20 mouse cellular contexts compared by ENCODE assay signal in the genomic region with DNA sequence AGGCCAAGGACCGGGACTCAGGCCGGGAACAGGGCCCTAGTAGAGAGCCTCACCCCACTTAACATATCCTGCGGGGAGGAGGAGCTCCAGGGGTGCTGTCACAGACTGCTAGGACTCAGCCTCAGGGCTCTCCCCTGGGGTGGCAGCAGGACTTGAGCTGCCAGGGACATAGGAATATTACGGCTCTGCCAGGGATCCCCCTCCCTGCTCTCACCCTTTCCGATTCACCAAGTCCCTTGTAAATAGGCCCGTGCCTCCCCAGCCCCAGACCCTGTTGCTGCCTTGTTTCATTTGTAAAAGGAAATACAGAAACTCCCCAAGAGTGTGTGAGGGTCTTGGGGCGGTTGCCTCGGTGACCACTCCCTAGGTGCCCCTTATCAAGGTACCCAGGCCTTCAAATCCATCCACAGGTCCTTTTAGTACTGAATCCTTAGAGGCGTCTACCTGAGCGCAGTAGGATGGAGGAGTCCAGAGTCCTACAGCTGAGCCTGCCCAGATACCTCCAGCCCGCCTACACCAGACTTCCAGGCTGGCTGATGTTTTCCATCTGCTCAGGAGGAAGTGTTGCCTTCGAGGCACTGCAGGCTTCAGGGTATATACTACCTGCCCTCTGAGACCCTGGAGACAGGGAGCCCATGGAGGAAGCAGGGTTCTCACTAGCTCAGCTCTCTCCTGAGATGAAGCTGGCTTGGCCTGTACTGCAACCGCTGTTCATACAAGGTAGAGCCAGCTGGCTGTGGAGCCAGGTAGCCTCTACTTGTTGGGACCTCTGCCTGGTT. TPM values are rescaled to one million over a fixed set of nuclear protein-coding genes. Genes with fewer than 3 reads are reported as not detected.
A peak's percentile ranks its signal among the peaks of the same experiment; 100 is the strongest.
DNase-seq lines count a peak whose midpoint lies in the region; ATAC-seq and TF ChIP-seq lines count a peak whose summit lies in the region.
"Had no signal": no experiment of that assay in that cellular context is flagged by ENCODE, and none has a peak within 500 bp of the region (broad histone marks: within the 10 kb centered on the region; RNA-seq: fewer than 3 reads in every experiment).

No protein-coding gene starts in this region.

- intact Hi-C loops in gastrocnemius, adult 2 months (cut with DNase I), result no loop called here
- intact Hi-C loops in gastrocnemius, postnatal 14 days (cut with DNase I; ENCODE audit: low total_unique reads), result loop anchor here (10.0 kb wide), 1 partner anchor 56 kb away; a partner anchor contains a TSS

- H3K4me2 ChIP-seq in liver, embryonic 11.5 days, result no peak overlapping the region
- H3K4me2 ChIP-seq in stomach, embryonic 14.5 days (replicated peaks; ENCODE audit: low read depth, low read length), result no peak overlapping the region
- no peak overlapping the region for H3K4me2 ChIP-seq in stomach, postnatal 0 days (replicated peaks; ENCODE audit: low read depth)
- H3K4me2 ChIP-seq: embryonic facial prominence, embryonic 13.5 days; forebrain, embryonic 15.5 days; hindbrain, embryonic 15.5 days; kidney, embryonic 15.5 days; lung, embryonic 15.5 days; neural tube, embryonic 13.5 days had no signal

- H3K79me2 ChIP-seq in liver, adult 2 months (ENCODE audit: control insufficient read depth, insufficient read depth, low read length), result no peaks in the 10 kb centered on the region

- H3K9ac ChIP-seq in liver, adult 2 months (ENCODE audit: low read depth, low read length), result no peak overlapping the region
- H3K9ac ChIP-seq in liver, embryonic 11.5 days (ENCODE audit: low read depth, low read length), result no peak overlapping the region
- H3K9ac ChIP-seq in stomach, embryonic 14.5 days (replicated peaks; ENCODE audit: low read depth, low read length), result 0 out of 2 replicates have a peak overlapping the region, but pooled peaks have one; percentile 14
- no peak overlapping the region for H3K9ac ChIP-seq in stomach, postnatal 0 days (ENCODE audit: low read length)
- H3K9ac ChIP-seq: embryonic facial prominence, embryonic 13.5 days; forebrain, embryonic 15.5 days; hindbrain, embryonic 15.5 days; kidney, embryonic 15.5 days; lung, embryonic 15.5 days; neural tube, embryonic 13.5 days had no signal

- TF ChIP-seq POLR2A in liver, adult 2 months (IDR thresholded peaks at IDR 0.05; ENCODE audit: extremely low read depth, insufficient read depth, low read length), result no peak

- peak overlapping the region; percentile 85 for H3K27ac ChIP-seq in gastrocnemius, adult 2 months
- 0 out of 2 replicates have a peak overlapping the region, but pooled peaks have one; percentile 21 for H3K27ac ChIP-seq in liver, adult 2 months (replicated peaks; ENCODE audit: insufficient read depth, low read depth, low read length)
- no peak overlapping the region for H3K27ac ChIP-seq in liver, embryonic 11.5 days (ENCODE audit: low read depth, low read length)
- H3K27ac ChIP-seq in stomach, embryonic 14.5 days (ENCODE audit: low read length), result no peak overlapping the region; the same call in 1 of the 2 replicates
- no peak overlapping the region for H3K27ac ChIP-seq in stomach, postnatal 0 days (replicated peaks)
- no peak overlapping the region for H3K27ac ChIP-seq in limb, embryonic 10.5 days
- H3K27ac ChIP-seq: embryonic facial prominence, embryonic 13.5 days; forebrain, embryonic 10.5 days; forebrain, embryonic 15.5 days; hindbrain, embryonic 10.5 days; hindbrain, embryonic 15.5 days; kidney, embryonic 15.5 days; lung, embryonic 15.5 days; neural tube, embryonic 13.5 days had no signal

- peaks cover 2% of the 10 kb centered on the region; the same call in 1 of the 2 replicates for H3K4me1 ChIP-seq in liver, adult 2 months (ENCODE audit: control insufficient read depth, insufficient read depth, low read length)
- H3K4me1 ChIP-seq in liver, embryonic 11.5 days (replicated peaks; ENCODE audit: control insufficient read depth, insufficient read depth, low read length), result no peaks in the 10 kb centered on the region; the same call in 1 of the 2 replicates
- no peaks in the 10 kb centered on the region for H3K4me1 ChIP-seq in stomach, embryonic 14.5 days (ENCODE audit: control insufficient read depth, insufficient read depth, low read length)
- H3K4me1 ChIP-seq in stomach, postnatal 0 days (replicated peaks; ENCODE audit: control insufficient read depth, insufficient read depth), result no peaks in the 10 kb centered on the region
- H3K4me1 ChIP-seq in limb, embryonic 10.5 days, result no peaks in the 10 kb centered on the region
- H3K4me1 ChIP-seq: embryonic facial prominence, embryonic 13.5 days; forebrain, embryonic 10.5 days; forebrain, embryonic 15.5 days; hindbrain, embryonic 10.5 days; hindbrain, embryonic 15.5 days; neural tube, embryonic 13.5 days had no signal

- no peak for ATAC-seq in liver, embryonic 11.5 days (replicated peaks; ENCODE audit: low FRiP score)
- no peak for ATAC-seq in stomach, embryonic 14.5 days (ENCODE audit: insufficient number of reproducible peaks, insufficient read depth, low FRiP score, low read depth)
- no peak for ATAC-seq in stomach, postnatal 0 days (ENCODE audit: low FRiP score, low TSS enrichment)
- ATAC-seq: forebrain, embryonic 15.5 days; inflammation-experienced regulatory T-cells, adult 6 months; midbrain, embryonic 16.5 days had no signal

- peak; percentile 21 for DNase-seq in gastrocnemius, adult 2 months
- DNase-seq in gastrocnemius, postnatal 14 days, result no peak
- no peak for DNase-seq in liver, adult 2 months (ENCODE audit: extremely low read depth, low read depth, low spot score)
- no peak for DNase-seq in liver, embryonic 11.5 days (ENCODE audit: low spot score)
- no peak for DNase-seq in stomach, postnatal 0 days (ENCODE audit: low spot score)
- no peak for DNase-seq in limb, embryonic 10.5 days (ENCODE audit: low spot score)
- DNase-seq: adrenal gland, postnatal 25 days; liver had no signal

- peak overlapping the region; percentile 15 for H3K4me3 ChIP-seq in gastrocnemius, adult 2 months
- no peak overlapping the region for H3K4me3 ChIP-seq in liver, adult 2 months (ENCODE audit: insufficient read depth, low read depth, low read length)
- no peak overlapping the region for H3K4me3 ChIP-seq in liver, embryonic 11.5 days (ENCODE audit: low read depth, low read length)
- no peak overlapping the region for H3K4me3 ChIP-seq in stomach, embryonic 14.5 days (ENCODE audit: low read depth, low read length)
- H3K4me3 ChIP-seq in stomach, postnatal 0 days (ENCODE audit: low read depth, low read length), result no peak overlapping the region
- no peak overlapping the region for H3K4me3 ChIP-seq in limb, embryonic 10.5 days
- H3K4me3 ChIP-seq: embryonic facial prominence, embryonic 13.5 days; forebrain, embryonic 10.5 days; forebrain, embryonic 15.5 days; hindbrain, embryonic 10.5 days; hindbrain, embryonic 15.5 days; kidney, embryonic 15.5 days; lung, embryonic 15.5 days; myocyte; neural tube, embryonic 13.5 days had no signal

- H3K27me3 ChIP-seq in liver, adult 2 months (ENCODE audit: control insufficient read depth, insufficient read depth, low read length), result no peaks in the 10 kb centered on the region
- H3K27me3 ChIP-seq in liver, embryonic 11.5 days (replicated peaks; ENCODE audit: control insufficient read depth, insufficient read depth, low read length), result no peaks in the 10 kb centered on the region
- no peaks in the 10 kb centered on the region for H3K27me3 ChIP-seq in stomach, embryonic 14.5 days (ENCODE audit: control insufficient read depth, insufficient read depth, low read length)
- no peaks in the 10 kb centered on the region for H3K27me3 ChIP-seq in stomach, postnatal 0 days (ENCODE audit: control insufficient read depth, insufficient read depth, low read length)
- no peaks in the 10 kb centered on the region for H3K27me3 ChIP-seq in limb, embryonic 10.5 days (ENCODE audit: low read depth, poor library complexity, severe bottlenecking)
- H3K27me3 ChIP-seq: embryonic facial prominence, embryonic 13.5 days; forebrain, embryonic 15.5 days; hindbrain, embryonic 15.5 days; kidney, embryonic 15.5 days; lung, embryonic 15.5 days; neural tube, embryonic 13.5 days had no signal

- no peak for TF ChIP-seq EP300 in stomach, postnatal 0 days (optimal IDR thresholded peaks at IDR 0.05)

- no peak for TF ChIP-seq CTCF in gastrocnemius, adult 2 months (IDR thresholded peaks at IDR 0.05)
- TF ChIP-seq CTCF in liver, adult 2 months (IDR thresholded peaks at IDR 0.05; ENCODE audit: low read depth, low read length), result no peak
- no peak for TF ChIP-seq CTCF in stomach, postnatal 0 days (IDR thresholded peaks at IDR 0.05; ENCODE audit: low read depth)

- WGBS in liver, adult 2 months, result 77% methylated on average over 13 of the region's 13 CpGs
- 85% methylated on average over 13 of the region's 13 CpGs for WGBS in liver, embryonic 11.5 days
- 81% methylated on average over 13 of the region's 13 CpGs for WGBS in stomach, embryonic 14.5 days
- WGBS in stomach, postnatal 0 days, result 79% methylated on average over 13 of the region's 13 CpGs
- WGBS in limb, embryonic 10.5 days, result 90% methylated on average over 13 of the region's 13 CpGs

- H3K9me3 ChIP-seq in liver, embryonic 11.5 days (ENCODE audit: control insufficient read depth, low read length), result no peaks in the 10 kb centered on the region
- no peaks in the 10 kb centered on the region for H3K9me3 ChIP-seq in stomach, embryonic 14.5 days (ENCODE audit: control insufficient read depth, low read depth, low read length)
- H3K9me3 ChIP-seq in stomach, postnatal 0 days (ENCODE audit: control insufficient read depth, low read length), result no peaks in the 10 kb centered on the region
- H3K9me3 ChIP-seq in limb, embryonic 10.5 days (replicated peaks), result no peaks in the 10 kb centered on the region
- H3K9me3 ChIP-seq: embryonic facial prominence, embryonic 13.5 days; forebrain, embryonic 10.5 days; forebrain, embryonic 15.5 days; hindbrain, embryonic 10.5 days; hindbrain, embryonic 15.5 days; kidney, embryonic 15.5 days; lung, embryonic 15.5 days; neural tube, embryonic 13.5 days had no signal

- peaks cover 22% of the 10 kb centered on the region for H3K36me3 ChIP-seq in liver, adult 2 months (ENCODE audit: control insufficient read depth, insufficient read depth, low read length)
- H3K36me3 ChIP-seq in liver, embryonic 11.5 days (ENCODE audit: control insufficient read depth, insufficient read depth, low read length), result peaks cover 80% of the 10 kb centered on the region
- peaks cover 99% of the 10 kb centered on the region for H3K36me3 ChIP-seq in stomach, embryonic 14.5 days (ENCODE audit: control insufficient read depth, insufficient read depth, low read length)
- H3K36me3 ChIP-seq in stomach, postnatal 0 days (ENCODE audit: control insufficient read depth, insufficient read depth, low read length), result peaks cover 80% of the 10 kb centered on the region
- H3K36me3 ChIP-seq in limb, embryonic 10.5 days, result peaks cover 100% of the 10 kb centered on the region

RNA-seq across cellular contexts. Expression of a gene that starts 12.1 kb away (rescaled TPM):
- 10 to 100 TPM; 25.6 TPM for total RNA-seq in gastrocnemius, adult 2 months (2021)
- total RNA-seq in gastrocnemius, postnatal 14 days (2021), result 10 to 100 TPM; 22.2 to 26.6 TPM
- total RNA-seq in liver, adult 2 months (2014; rRNA removed), result 9.1 and 12.9 TPM in 2 replicates
- 20.2 and 21.3 TPM in 2 replicates for polyA plus RNA-seq in liver, adult 2 months (2012; rRNA removed)
- polyA plus RNA-seq in liver, embryonic 11.5 days (2014; fragmentation: Nextera tagmentation; extraction: Ambion mirVana), result 63.9 and 67.5 TPM in 2 replicates
- 70.6 and 87.3 TPM in 2 replicates for polyA plus RNA-seq in stomach, embryonic 14.5 days (2014; fragmentation: Nextera tagmentation; extraction: Ambion mirVana)
- polyA plus RNA-seq in stomach, postnatal 0 days (2015; fragmentation: Nextera tagmentation; extraction: Ambion mirVana), result 49.2 and 51.4 TPM in 2 replicates
- 73.7 and 86.7 TPM in 2 replicates for polyA plus RNA-seq in limb, embryonic 10.5 days (2016; fragmentation: Nextera tagmentation; extraction: Ambion mirVana)

RNA-seq across cellular contexts. Expression of a gene that starts 20.3 kb away (rescaled TPM):
- total RNA-seq in gastrocnemius, adult 2 months (2021), result 10 to 100 TPM in 1 of 2 experiments, 1 to 10 TPM in 1; 9.7 to 10.5 TPM
- 1 to 10 TPM; 8.4 TPM for total RNA-seq in gastrocnemius, postnatal 14 days (2021)
- 2.4 and 4.0 TPM in 2 replicates for total RNA-seq in liver, adult 2 months (2014; rRNA removed)
- 13.5 and 18.9 TPM in 2 replicates for polyA plus RNA-seq in liver, adult 2 months (2012; rRNA removed)
- polyA plus RNA-seq in liver, embryonic 11.5 days (2014; fragmentation: Nextera tagmentation; extraction: Ambion mirVana), result 15.0 TPM in 2 replicates
- 11.8 and 12.7 TPM in 2 replicates for polyA plus RNA-seq in stomach, embryonic 14.5 days (2014; fragmentation: Nextera tagmentation; extraction: Ambion mirVana)
- 3.7 and 4.3 TPM in 2 replicates for polyA plus RNA-seq in stomach, postnatal 0 days (2015; fragmentation: Nextera tagmentation; extraction: Ambion mirVana)
- polyA plus RNA-seq in limb, embryonic 10.5 days (2016; fragmentation: Nextera tagmentation; extraction: Ambion mirVana), result 18.0 and 21.3 TPM in 2 replicates

RNA-seq across cellular contexts. Expression of a gene that starts 33.7 kb away (rescaled TPM):
- total RNA-seq in gastrocnemius, adult 2 months (2021), result 10 to 100 TPM; 11.4 to 20.1 TPM
- 10 to 100 TPM; 19.9 to 22.8 TPM for total RNA-seq in gastrocnemius, postnatal 14 days (2021)
- total RNA-seq in liver, adult 2 months (2014; rRNA removed), result 21.7 and 22.1 TPM in 2 replicates
- polyA plus RNA-seq in liver, adult 2 months (2012; rRNA removed), result 49.7 and 92.8 TPM in 2 replicates
- polyA plus RNA-seq in liver, embryonic 11.5 days (2014; fragmentation: Nextera tagmentation; extraction: Ambion mirVana), result 9.9 and 10.7 TPM in 2 replicates
- 50.6 and 53.2 TPM in 2 replicates for polyA plus RNA-seq in stomach, embryonic 14.5 days (2014; fragmentation: Nextera tagmentation; extraction: Ambion mirVana)
- 42.7 and 44.2 TPM in 2 replicates for polyA plus RNA-seq in stomach, postnatal 0 days (2015; fragmentation: Nextera tagmentation; extraction: Ambion mirVana)
- 20.2 and 24.9 TPM in 2 replicates for polyA plus RNA-seq in limb, embryonic 10.5 days (2016; fragmentation: Nextera tagmentation; extraction: Ambion mirVana)

RNA-seq across cellular contexts. Expression of a gene that starts 49.3 kb away (rescaled TPM):
- total RNA-seq in gastrocnemius, adult 2 months (2021), result 1 to 10 TPM in 1 of 2 experiments, under 1 TPM in 1; 0.46 to 1.1 TPM
- 1 to 10 TPM in 1 of 2 experiments, under 1 TPM in 1; 0.95 to 1.2 TPM for total RNA-seq in gastrocnemius, postnatal 14 days (2021)
- total RNA-seq in liver, adult 2 months (2014; rRNA removed), result 0.20 and 0.65 TPM in 2 replicates
- polyA plus RNA-seq in liver, adult 2 months (2012; rRNA removed), result 0.55 and 0.70 TPM in 2 replicates
- polyA plus RNA-seq in liver, embryonic 11.5 days (2014; fragmentation: Nextera tagmentation; extraction: Ambion mirVana), result 0.66 and 1.9 TPM in 2 replicates
- 1.2 and 1.8 TPM in 2 replicates for polyA plus RNA-seq in stomach, embryonic 14.5 days (2014; fragmentation: Nextera tagmentation; extraction: Ambion mirVana)
- 0.87 and 1.1 TPM in 2 replicates for polyA plus RNA-seq in stomach, postnatal 0 days (2015; fragmentation: Nextera tagmentation; extraction: Ambion mirVana)
- polyA plus RNA-seq in limb, embryonic 10.5 days (2016; fragmentation: Nextera tagmentation; extraction: Ambion mirVana), result 0.31 and 0.33 TPM in 2 replicates

RNA-seq across cellular contexts. Expression of a gene that starts 58.0 kb away (rescaled TPM):
- 10 to 100 TPM; 31.1 to 37.0 TPM for total RNA-seq in gastrocnemius, adult 2 months (2021)
- 10 to 100 TPM; 44.8 to 49.4 TPM for total RNA-seq in gastrocnemius, postnatal 14 days (2021)
- 1.6 and 2.3 TPM in 2 replicates for total RNA-seq in liver, adult 2 months (2014; rRNA removed)
- polyA plus RNA-seq in liver, adult 2 months (2012; rRNA removed), result 4.5 and 5.6 TPM in 2 replicates
- polyA plus RNA-seq in liver, embryonic 11.5 days (2014; fragmentation: Nextera tagmentation; extraction: Ambion mirVana), result 3.9 and 4.9 TPM in 2 replicates
- 6.3 and 8.3 TPM in 2 replicates for polyA plus RNA-seq in stomach, embryonic 14.5 days (2014; fragmentation: Nextera tagmentation; extraction: Ambion mirVana)
- 4.6 and 5.3 TPM in 2 replicates for polyA plus RNA-seq in stomach, postnatal 0 days (2015; fragmentation: Nextera tagmentation; extraction: Ambion mirVana)
- polyA plus RNA-seq in limb, embryonic 10.5 days (2016; fragmentation: Nextera tagmentation; extraction: Ambion mirVana), result 4.0 and 6.9 TPM in 2 replicates

Comparison
In these comparisons a context has a peak if more than half of its experiments do, and no peak if none do; other contexts are left out.
1. H3K27ac ChIP-seq: peak in gastrocnemius, adult 2 months (single experiment) and liver, adult 2 months (single experiment); none in liver, embryonic 11.5 days (single experiment), stomach, embryonic 14.5 days (single experiment), stomach, postnatal 0 days (single experiment) and limb, embryonic 10.5 days (single experiment).